Mouse (Mus musculus) neural tube, embryonic 15.5 days (tissue): ENCODE results near the gene Stk36. TPM values are rescaled to one million over a fixed set of nuclear protein-coding genes. Genes with fewer than 3 reads are reported as not detected.

Experiments used
- ATAC-seq: fragments of 200-750 bp; cut with Nextera tagmentation; 2 replicates; pipeline ENCODE4 v1.8.0; 2017; ENCODE audit warnings: mild to moderate bottlenecking, moderate TSS enrichment, moderate library complexity; ENCODE audit not compliant: low FRiP score
- H3K27ac ChIP-seq: fragments of 300-500 bp; sonication (generic); replicated peaks from 2 replicates; pipeline ENCODE4 v1.5.1; 2015; ENCODE audit warnings: mild to moderate bottlenecking, inconsistent platforms
- H3K27me3 ChIP-seq: fragments of 300-500 bp; sonication (generic); replicated peaks from 2 replicates; pipeline ENCODE4 v1.6.1; 2015; ENCODE audit warnings: inconsistent platforms
- H3K36me3 ChIP-seq: fragments of 300-500 bp; sonication (generic); 2 replicates; pipeline ENCODE4 v1.6.1; 2015; ENCODE audit warnings: inconsistent platforms
- H3K4me1 ChIP-seq: fragments of 300-500 bp; sonication (generic); 2 replicates; pipeline ENCODE4 v1.6.1; 2015; ENCODE audit warnings: inconsistent platforms
- H3K4me2 ChIP-seq: fragments of 300-500 bp; sonication (generic); 2 replicates; pipeline ENCODE4 v1.6.1; 2015; ENCODE audit warnings: inconsistent platforms, mild to moderate bottlenecking, moderate library complexity
- H3K4me3 ChIP-seq: fragments of 300-500 bp; sonication (generic); replicated peaks from 2 replicates; pipeline ENCODE4 v1.5.1; 2015; ENCODE audit warnings: mild to moderate bottlenecking, inconsistent platforms
- H3K9ac ChIP-seq: fragments of 300-500 bp; sonication (generic); replicated peaks from 2 replicates; pipeline ENCODE4 v1.6.1; 2015; ENCODE audit warnings: mild to moderate bottlenecking, inconsistent platforms
- H3K9me3 ChIP-seq: fragments of 300-500 bp; sonication (generic); replicated peaks from 2 replicates; pipeline ENCODE4 v1.6.1; 2016; ENCODE audit warnings: inconsistent platforms
- WGBS: fragments of 180-500 bp; shearing (Covaris S2); methylation state at CpG from one replicate; pipeline ENCODE4 v1.1.7; 2015; ENCODE audit warnings: mixed read lengths; 5-methylcytosine and 5-hydroxymethylcytosine counted together
- polyA plus RNA-seq: library from polyadenylated mRNA; unstranded; fragments of >200 nt; fragmentation: Nextera tagmentation; extraction: Ambion mirVana; gene quantifications from 2 replicates; pipeline ENCODE4 v1.2.1, GENCODE M21; 2015

Stk36 gene
- polyA plus RNA-seq, 1 experiment from 2014 or later: 13.9 TPM

GRCm38 (mm10) chr1:74624183-74624582 is 22.9 kb downstream of the Stk36 start:
- WGBS: 94% methylated on average over 1 of the region's 1 CpGs
- Histone ChIP-seq H3K4me3 (no peak overlapping the region), H3K27ac (no peak overlapping the region), H3K9ac (no peak overlapping the region), H3K4me2 (no peak overlapping the region), H3K36me3 (peaks cover 56% of the 10 kb centered on the region), H3K4me1 (no peaks in the 10 kb centered on the region), H3K9me3 (no peaks in the 10 kb centered on the region), H3K27me3 (no peaks in the 10 kb centered on the region)
- no peak for ATAC-seq

GRCm38 (mm10) chr1:74626076-74626475 is 24.8 kb downstream of the Stk36 start:
- 87% methylated on average over 4 of the region's 4 CpGs for WGBS
- Histone ChIP-seq H3K9ac (no peak overlapping the region), H3K9me3 (no peaks in the 10 kb centered on the region), H3K4me1 (no peaks in the 10 kb centered on the region), H3K27ac (no peak overlapping the region), H3K4me3 (no peak overlapping the region), H3K36me3 (peaks cover 56% of the 10 kb centered on the region), H3K27me3 (no peaks in the 10 kb centered on the region), H3K4me2 (no peak overlapping the region)
- ATAC-seq: no peak

GRCm38 (mm10) chr1:74628001-74628400 is 26.8 kb downstream of the Stk36 start:
- WGBS: 46% methylated on average over 7 of the region's 7 CpGs
- Histone ChIP-seq H3K4me3 (no peak overlapping the region), H3K27ac (no peak overlapping the region), H3K4me1 (no peaks in the 10 kb centered on the region), H3K9ac (no peak overlapping the region), H3K36me3 (peaks cover 49% of the 10 kb centered on the region), H3K4me2 (no peak overlapping the region), H3K27me3 (no peaks in the 10 kb centered on the region), H3K9me3 (no peaks in the 10 kb centered on the region)
- ATAC-seq: no peak

DNA sequence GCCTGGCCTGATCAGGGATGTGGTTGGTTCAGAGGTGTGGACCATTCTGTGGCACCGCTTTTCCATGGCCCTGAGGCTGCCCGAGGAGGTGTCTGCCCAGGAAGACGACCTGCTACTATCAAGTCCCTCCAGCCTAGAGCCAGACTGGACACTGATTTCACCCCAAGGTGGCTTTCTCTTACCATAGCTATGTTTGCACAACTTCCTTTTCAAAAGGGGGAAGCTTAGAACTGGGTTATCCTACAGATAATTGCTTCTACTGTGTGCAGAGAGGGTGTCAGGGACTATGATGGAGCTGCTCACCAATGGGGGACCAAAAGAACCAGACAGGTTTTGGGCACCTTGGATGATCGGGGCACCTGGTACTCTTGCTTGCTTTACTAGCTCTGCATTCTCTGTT is 31.5 kb downstream of the Stk36 start:
- WGBS: 93% methylated on average over 4 of the region's 4 CpGs
- H3K4me2 ChIP-seq: no peak overlapping the region
- no peak for ATAC-seq
- H3K9me3 ChIP-seq: no peaks in the 10 kb centered on the region
- no peak overlapping the region for H3K9ac ChIP-seq
- no peak overlapping the region for H3K27ac ChIP-seq
- H3K4me3 ChIP-seq: no peak overlapping the region
- H3K4me1 ChIP-seq: no peaks in the 10 kb centered on the region
- H3K27me3 ChIP-seq: no peaks in the 10 kb centered on the region
- H3K36me3 ChIP-seq: peaks cover 40% of the 10 kb centered on the region

GRCm38 (mm10) chr1:74643524-74643923 is 42.3 kb downstream of the Stk36 start:
- ATAC-seq: no peak
- no peaks in the 10 kb centered on the region for H3K27me3 ChIP-seq
- H3K9ac ChIP-seq: no peak overlapping the region
- no peaks in the 10 kb centered on the region for H3K4me1 ChIP-seq
- no peaks in the 10 kb centered on the region for H3K9me3 ChIP-seq
- no peak overlapping the region for H3K4me3 ChIP-seq
- H3K27ac ChIP-seq: no peak overlapping the region
- no peaks in the 10 kb centered on the region for H3K36me3 ChIP-seq
- 89% methylated on average over 2 of the region's 2 CpGs for WGBS
- H3K4me2 ChIP-seq: no peak overlapping the region

- no peak for ATAC-seq
- no peak overlapping the region for H3K27ac ChIP-seq
- no peaks in the 10 kb centered on the region for H3K9me3 ChIP-seq
- no peak overlapping the region for H3K9ac ChIP-seq
- no peak overlapping the region for H3K4me3 ChIP-seq
- H3K4me2 ChIP-seq: no peak overlapping the region
- no peaks in the 10 kb centered on the region for H3K27me3 ChIP-seq
- no peaks in the 10 kb centered on the region for H3K36me3 ChIP-seq
- no peaks in the 10 kb centered on the region for H3K4me1 ChIP-seq
Measured at GRCm38 (mm10) chr1:74643926-74644325, 42.7 kb downstream of the Stk36 start.

- Histone ChIP-seq H3K9ac (peak within 1 kb of the TSS; percentile 76), H3K36me3 (no peaks in the 10 kb centered on the region), H3K27ac (peak within 1 kb of the TSS; percentile 85), H3K9me3 (no peaks in the 10 kb centered on the region), H3K4me2 (peak within 1 kb of the TSS; percentile 65), H3K4me1 (peaks cover 13% of the 10 kb centered on the region), H3K4me3 (peak within 1 kb of the TSS; percentile 88), H3K27me3 (no peaks in the 10 kb centered on the region)
- under 1% methylated on average over 62 of the region's 66 CpGs for WGBS
- peak; percentile 99 for ATAC-seq
Measured at GRCm38 (mm10) chr1:74661448-74662195, 60.4 kb downstream of the Stk36 start, which contains the start of gene Ttll4. TSS of gene Ttll4 (plus strand) at chr1:74661745.

- 0 out of 2 replicates have a peak, but pooled peaks have one; percentile 19 for ATAC-seq
- Histone ChIP-seq H3K4me1 (peaks cover 13% of the 10 kb centered on the region), H3K9ac (peak overlapping the region; percentile 76), H3K4me3 (peak overlapping the region; percentile 88), H3K4me2 (peak overlapping the region; percentile 65), H3K27me3 (no peaks in the 10 kb centered on the region), H3K9me3 (no peaks in the 10 kb centered on the region), H3K27ac (peak overlapping the region; percentile 85), H3K36me3 (no peaks in the 10 kb centered on the region)
- 3% methylated on average over 13 of the region's 13 CpGs for WGBS
Measured at GRCm38 (mm10) chr1:74662253-74662865, 61.1 kb downstream of the Stk36 start.

- Histone ChIP-seq H3K4me3 (no peak overlapping the region), H3K27ac (no peak overlapping the region), H3K9ac (no peak overlapping the region), H3K27me3 (no peaks in the 10 kb centered on the region), H3K9me3 (no peaks in the 10 kb centered on the region), H3K4me1 (peaks cover 13% of the 10 kb centered on the region), H3K4me2 (no peak overlapping the region), H3K36me3 (no peaks in the 10 kb centered on the region)
- 80% methylated on average over 6 of the region's 6 CpGs for WGBS
- no peak for ATAC-seq
Measured at GRCm38 (mm10) chr1:74665153-74665552, 63.9 kb downstream of the Stk36 start.

- H3K4me3 ChIP-seq: no peak overlapping the region
- H3K4me1 ChIP-seq: peaks cover under 1% of the 10 kb centered on the region; the same call in 1 of the 2 replicates
- H3K27me3 ChIP-seq: no peaks in the 10 kb centered on the region
- H3K36me3 ChIP-seq: peaks cover 5% of the 10 kb centered on the region; the same call in 1 of the 2 replicates
- WGBS: 97% methylated on average over 3 of the region's 3 CpGs
- no peak for ATAC-seq
- no peak overlapping the region for H3K9ac ChIP-seq
- no peak overlapping the region for H3K4me2 ChIP-seq
- H3K9me3 ChIP-seq: no peaks in the 10 kb centered on the region
- no peak overlapping the region for H3K27ac ChIP-seq
Measured at GRCm38 (mm10) chr1:74668371-74668770, 67.1 kb downstream of the Stk36 start.

- Histone ChIP-seq H3K9ac (no peak overlapping the region), H3K36me3 (peaks cover 8% of the 10 kb centered on the region; the same call in 1 of the 2 replicates), H3K9me3 (no peaks in the 10 kb centered on the region), H3K4me2 (no peak overlapping the region), H3K4me1 (no peaks in the 10 kb centered on the region), H3K27me3 (no peaks in the 10 kb centered on the region), H3K27ac (no peak overlapping the region), H3K4me3 (no peak overlapping the region)
- no peak for ATAC-seq
- 70% methylated on average over 7 of the region's 7 CpGs for WGBS
Measured at GRCm38 (mm10) chr1:74672731-74673130, 71.5 kb downstream of the Stk36 start.

- Histone ChIP-seq H3K36me3 (peaks cover 41% of the 10 kb centered on the region), H3K4me2 (no peak overlapping the region), H3K27me3 (no peaks in the 10 kb centered on the region), H3K4me3 (no peak overlapping the region), H3K9ac (no peak overlapping the region), H3K9me3 (no peaks in the 10 kb centered on the region), H3K27ac (no peak overlapping the region), H3K4me1 (no peaks in the 10 kb centered on the region)
- WGBS: 91% methylated on average over 3 of the region's 3 CpGs
- no peak for ATAC-seq
Measured at GRCm38 (mm10) chr1:74676863-74677262, 75.6 kb downstream of the Stk36 start.
